Mouse (Mus musculus) lung, postnatal 10 days (tissue): ENCODE results near the gene Serpinb1c.
"Not testable (repeated sequence)": the region's sequence is repeated elsewhere in the genome, so short reads cannot be mapped to it uniquely, and the experiment has no call there.

Source experiments
- DNase-seq: peaks from one replicate; pipeline ENCODE4 v3.0.0; 2021

The Serpinb1c gene

DNA sequence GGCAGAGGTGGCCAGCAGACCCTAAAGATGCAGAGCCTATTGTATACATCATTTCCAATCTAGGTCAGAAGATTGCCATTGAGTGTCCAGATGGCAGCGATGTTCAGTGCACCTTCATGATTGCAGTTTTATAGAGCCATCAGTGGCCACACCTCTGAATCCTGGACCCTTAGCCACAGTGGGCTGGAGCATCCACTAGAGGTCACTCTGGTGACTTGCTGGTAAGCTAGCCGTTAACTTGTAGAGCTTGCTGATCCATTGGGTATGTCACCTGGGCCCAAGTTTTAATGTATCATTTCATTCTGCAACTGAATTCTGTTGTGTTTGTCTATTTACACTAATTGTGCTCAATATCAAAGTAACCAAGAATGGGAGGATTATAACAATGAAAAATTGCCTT lies 32.4 kb downstream of the Serpinb1c start:
- peak; percentile 19 for DNase-seq

DNA sequence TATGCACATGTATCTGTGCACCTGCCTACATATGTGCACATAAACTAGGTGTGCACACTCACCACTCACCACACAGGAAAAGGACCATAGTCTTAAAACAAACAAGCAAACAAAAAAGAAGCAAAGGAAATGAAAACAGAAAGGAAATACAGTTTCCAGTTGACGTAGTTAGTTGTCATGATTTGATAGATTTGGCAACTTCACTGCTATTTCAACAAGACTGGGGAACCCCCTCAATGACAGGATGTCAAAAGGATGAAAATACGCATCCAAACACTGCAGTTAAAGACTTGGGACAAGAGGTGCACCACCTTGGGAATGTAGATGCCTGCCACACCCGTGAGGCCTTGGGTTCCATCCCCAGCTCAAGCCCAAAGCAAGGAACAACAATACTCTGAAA lies 33.5 kb downstream of the Serpinb1c start:
- DNase-seq, result not testable (repeated sequence)

DNA sequence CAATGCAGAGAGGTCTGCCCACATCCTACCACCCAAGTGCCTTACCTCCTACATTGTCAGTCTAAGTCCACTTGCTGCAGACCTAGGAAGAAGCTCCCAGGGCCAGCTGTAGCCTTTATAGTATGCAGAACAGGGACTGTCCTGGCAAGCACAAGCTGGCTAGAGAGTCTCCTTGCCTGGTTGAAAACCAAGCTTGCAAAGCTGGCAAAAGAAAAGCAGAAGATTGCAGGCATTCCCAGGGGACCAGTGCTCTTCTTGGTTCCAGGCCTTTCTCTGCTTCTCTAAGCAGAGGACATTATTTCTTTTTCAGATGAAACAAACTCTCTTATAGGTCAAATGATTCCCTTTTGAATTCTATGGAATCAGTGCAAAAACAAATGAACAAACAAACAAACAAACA lies 34.6 kb downstream of the Serpinb1c start:
- DNase-seq, result no peak

DNA sequence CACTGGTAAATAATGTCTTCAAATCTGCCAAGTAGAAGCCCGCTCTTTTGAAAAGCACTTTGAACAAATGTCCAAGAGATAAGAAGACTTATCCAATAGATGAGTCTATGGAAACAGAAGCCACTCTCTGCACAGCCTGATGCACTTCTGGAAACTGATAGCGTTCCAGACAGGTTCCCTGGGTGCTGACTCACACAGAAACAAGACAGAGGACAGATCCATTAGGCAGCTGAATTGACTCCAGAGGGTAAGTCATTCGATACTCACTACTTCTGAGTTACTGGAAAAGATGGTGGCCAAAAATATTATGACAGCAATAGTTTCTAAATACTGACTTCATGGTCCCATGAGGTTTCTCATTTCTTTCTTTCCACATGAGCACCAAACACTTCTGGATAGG lies 37.2 kb downstream of the Serpinb1c start:
- DNase-seq, result no peak

DNA sequence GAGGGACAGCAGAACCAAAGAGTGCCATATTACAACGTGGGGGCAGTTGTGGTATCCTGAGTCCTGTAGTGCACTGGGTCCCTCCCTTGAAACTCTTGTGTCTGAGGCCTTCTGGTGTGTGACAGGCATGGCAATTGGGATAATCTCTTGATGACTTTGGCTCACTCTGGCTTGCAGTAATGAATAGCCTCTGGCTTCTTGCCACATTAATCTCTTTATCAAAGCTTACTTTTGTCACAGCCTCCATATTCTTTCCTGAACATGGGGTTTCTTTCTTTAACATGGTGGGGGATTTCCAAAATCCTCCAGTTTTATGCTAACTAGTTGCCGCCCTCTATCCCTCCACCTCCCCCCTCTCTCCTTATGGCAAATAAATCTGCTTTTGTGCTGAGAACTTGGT lies 44.9 kb downstream of the Serpinb1c start:
- DNase-seq, result no peak

DNA sequence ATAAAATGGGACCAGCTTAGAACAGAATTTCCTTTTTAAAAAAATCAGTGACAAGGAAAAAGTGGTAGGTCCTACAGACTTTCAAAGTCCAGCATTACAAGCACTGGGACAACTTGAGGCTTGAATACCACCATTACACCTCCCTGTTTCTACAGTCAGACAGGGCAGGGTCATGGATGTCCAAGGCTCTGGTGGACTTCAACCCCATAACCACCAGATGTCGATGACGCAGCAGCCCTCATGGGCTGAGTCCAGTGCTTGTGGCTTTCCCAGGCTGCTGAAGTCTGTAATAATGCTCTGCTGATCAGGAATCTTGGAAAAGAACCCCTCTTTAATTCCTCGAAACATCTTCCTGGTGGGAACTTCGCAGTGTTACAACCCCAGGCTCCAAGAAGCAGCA lies 45.5 kb downstream of the Serpinb1c start:
- DNase-seq, result no peak

DNA sequence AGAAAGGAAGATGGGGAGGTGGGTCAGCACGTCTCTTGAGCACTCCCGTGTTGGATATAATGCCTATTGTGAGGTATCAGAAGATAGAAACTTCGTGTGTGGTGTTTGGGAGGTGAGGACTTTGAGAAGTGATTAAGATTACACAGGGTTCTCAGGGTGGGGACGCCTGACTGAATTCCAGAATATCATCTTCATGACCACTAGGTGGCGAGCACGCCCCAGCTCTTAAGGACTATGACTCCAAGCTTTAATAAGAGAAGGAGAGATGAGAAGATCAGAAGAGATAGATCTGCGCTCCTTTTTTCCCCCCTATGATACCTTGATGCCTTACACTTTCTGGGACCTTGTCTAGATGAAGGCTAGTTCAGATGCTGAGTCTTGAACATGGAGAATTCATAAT lies 46.0 kb downstream of the Serpinb1c start:
- peak; percentile 51 for DNase-seq

DNA sequence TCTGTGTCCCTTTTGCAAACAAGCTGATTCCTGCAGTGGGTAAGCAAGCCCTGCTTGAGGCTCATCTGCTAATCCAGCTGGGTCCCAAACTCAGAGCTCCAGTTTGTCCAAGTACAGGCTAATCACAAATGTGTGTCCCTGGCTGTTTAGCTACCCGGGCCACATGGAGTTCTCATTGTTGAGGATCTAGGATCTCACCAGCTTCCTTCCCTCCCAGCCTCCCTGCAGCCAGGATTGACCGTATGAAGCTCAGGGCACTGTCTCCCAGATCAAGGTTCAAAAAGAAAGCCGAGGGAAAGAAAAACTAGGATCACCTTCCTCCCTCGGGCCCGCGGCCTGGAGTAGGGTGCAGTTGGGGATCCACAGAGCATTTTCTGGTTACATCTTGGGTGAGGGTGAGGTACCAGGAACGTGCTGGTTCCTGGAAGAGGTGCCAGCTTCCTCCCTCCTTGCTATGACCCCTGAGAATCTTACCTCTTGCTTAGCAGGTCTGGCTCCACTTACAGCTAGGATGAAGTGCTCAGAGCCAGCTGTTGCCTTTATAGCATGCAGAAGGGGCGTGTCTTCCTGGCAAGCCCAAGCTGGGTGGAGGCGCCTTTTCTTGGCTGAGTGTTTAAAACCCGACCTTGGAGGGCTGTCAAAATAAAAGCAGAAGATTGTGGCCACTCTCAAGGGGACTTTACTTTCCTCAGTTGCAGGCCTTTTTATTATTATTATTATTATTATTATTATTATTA lies 47.2 kb downstream of the Serpinb1c start, which contains the start of gene Serpinb1a:
TSS of gene Serpinb1a (minus strand) at position 518 of the 737 bp plus-strand sequence.
- DNase-seq, result peak; percentile 87

DNA sequence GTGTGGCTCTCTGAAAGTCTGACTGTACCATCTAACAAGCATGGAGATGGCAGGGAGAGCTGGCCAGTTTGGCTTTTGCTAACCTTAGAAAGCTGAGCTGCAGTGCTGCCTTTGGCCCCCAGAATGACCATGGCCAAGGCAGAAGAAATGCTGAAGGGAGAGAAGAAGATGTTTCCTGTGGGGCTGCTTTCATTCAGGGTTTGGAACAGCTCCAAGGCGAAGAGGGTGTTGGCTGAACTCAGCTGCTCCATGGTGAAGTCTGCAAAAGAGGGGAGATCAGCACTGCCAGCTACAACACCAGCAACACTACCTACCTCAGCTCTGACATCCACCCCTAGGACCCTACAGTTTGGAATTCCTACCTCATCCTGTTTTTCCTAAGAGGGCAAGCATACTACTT lies 47.9 kb downstream of the Serpinb1c start:
- DNase-seq, result peak; percentile 14

DNA sequence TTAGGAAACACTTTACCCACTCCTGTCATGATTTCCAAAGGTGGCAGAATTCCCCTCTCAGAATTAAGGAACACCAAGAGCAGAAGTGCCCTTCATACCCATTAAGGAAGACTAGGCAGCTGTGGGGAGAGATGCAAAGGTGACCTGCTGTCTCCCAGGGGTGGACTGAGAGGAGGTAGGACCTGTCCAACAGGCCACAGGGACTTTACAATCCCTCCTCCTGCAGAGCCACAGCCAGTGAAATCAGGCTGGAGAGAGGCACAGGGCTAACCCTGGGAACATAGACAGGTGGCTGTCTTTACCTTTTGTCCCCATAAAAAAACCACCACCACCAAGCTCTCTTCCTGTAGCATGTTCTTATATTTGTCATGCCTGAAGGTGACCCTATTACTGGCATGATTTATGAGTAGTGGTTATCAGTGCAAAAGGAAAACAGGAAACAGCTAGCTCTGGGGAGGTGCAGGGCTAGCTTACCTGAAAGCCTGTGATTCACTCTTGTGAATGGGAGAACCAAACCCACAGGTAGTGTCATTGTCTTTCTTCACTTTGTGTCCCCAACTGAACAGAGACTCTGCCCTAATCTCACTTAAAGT lies 48.4 kb downstream of the Serpinb1c start:
- DNase-seq, result no peak

DNA sequence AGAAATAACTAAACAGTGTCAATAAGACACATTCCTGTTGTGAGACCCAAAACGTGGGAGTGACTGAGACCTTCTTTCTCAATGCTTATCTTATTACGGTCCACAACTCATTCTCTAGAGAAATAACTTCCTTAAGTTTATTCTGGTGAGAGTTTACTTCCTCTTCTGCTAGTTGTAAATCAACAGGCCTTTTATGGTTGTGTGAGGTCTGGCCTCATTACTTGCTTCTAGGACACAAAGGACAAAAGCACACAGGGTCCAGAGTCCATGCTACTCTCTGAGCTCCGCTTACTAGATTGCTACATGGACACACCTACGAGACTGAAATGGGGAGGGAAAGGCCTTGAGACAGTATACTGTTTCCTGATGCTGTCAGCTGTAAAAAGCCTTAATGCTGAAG lies 48.9 kb downstream of the Serpinb1c start:
- DNase-seq, result no peak

DNA sequence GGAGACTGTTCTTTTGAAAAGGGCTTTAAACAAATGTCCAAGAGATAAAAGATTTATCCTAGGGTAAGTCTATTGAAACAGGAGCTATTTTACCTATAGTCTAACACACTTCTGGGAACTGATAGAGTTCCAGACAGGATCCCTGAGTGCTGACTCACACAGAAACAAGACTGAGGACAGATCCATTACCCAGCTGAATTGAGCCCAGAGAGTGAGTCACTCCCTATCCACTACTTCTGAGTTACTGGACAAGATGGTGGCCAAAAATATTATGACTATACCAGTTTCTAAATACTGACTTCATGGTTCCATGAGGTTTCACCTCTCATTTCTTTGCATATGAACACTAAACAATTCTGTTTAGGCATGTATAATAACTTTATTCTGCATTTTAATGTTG lies 51.8 kb downstream of the Serpinb1c start:
- DNase-seq, result no peak

DNA sequence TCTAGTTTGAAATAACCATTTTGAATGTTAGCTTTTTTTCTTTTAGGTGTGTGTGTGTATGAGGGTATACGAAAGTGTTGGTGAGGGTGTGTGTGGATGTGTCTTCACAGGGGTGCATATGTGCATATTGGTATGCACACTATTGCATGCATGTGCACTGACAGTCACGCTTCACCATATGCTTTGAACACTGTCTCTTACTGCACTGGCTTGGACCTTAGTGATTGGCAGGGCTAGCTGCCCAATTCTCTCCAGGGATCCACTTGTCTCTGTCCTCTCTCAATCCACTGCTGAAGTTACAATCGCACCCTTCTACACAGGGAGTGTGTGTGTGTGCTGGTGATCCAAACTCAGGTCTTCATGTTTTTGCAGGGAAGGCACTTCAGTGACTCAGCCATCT lies 56.7 kb downstream of the Serpinb1c start:
- DNase-seq, result no peak

DNA sequence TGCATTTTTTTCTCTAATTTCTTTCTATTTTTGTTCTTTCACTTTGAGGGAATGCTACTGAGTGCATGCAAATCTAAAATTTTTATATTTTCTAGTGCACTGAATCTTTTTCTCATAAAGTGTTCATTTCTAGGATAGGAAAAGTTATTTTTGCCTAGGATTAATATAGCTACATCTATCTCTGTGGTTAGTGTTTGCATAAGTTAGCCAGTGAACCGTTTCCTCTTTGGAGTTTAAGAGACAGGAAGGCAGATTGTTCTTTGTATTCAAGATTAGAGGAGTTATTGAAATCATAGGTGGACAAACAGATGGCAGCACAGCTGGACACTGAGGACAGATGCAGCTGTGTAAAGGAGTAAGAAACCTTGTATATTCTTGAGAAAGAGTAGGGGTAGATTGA lies 58.7 kb downstream of the Serpinb1c start:
- no peak for DNase-seq

DNA sequence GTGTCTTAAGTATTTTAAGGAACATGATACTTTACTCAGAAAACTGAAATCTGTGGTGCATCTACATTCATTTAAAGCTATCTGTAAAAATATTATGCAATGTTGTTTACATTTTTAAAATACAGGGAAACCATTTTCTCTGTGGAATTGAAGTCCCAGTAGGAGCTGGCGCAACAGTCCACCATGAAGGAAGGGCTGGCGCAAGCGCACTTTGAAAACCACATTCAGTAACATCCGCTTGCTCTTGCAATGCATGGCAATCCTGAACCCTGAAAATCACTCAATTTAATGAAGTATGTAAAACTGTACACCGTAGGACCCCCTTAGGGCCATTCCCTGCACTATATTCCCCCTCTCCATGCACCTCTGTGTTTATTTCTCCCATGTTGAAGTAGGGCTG lies 63.5 kb downstream of the Serpinb1c start:
- no peak for DNase-seq

DNA sequence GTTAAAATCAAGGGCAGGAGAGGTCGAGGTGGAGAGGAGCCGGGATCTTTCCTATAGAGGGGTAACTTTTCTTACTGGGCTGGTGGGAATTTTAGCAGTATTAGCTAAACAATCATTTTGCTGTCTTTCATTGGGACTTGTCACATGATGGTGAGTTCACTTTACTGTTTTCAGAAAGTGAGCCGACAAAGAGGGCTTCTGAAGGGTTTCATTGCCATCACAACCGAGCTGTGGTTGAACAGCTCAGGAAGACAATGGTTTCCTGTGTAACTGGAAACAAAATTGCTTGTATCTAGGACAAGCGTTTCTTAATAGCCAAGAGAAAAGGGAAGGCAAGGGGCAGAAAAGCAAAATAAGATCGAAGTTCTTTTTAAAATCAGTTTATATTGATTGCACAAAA lies 64.8 kb downstream of the Serpinb1c start:
- DNase-seq, result no peak

DNA sequence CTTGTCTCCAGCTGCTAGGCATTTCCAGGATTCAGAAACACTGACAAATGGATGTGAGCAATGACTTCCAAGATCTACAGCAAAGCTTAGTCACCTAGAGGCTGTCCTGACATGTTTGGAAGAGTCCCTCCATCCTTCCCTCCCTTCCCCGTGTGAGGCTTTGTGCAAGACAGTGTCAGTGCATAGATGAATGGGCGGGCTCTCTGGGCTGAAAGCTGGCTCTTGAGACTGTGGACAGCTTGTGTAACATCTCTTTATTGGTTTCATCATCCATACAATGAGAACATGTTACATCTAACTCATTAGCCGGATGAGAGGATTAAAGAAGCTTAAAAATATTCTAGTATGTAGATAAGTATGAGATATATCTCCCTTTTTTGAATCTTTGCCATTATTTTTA lies 65.2 kb downstream of the Serpinb1c start:
- no peak for DNase-seq

DNA sequence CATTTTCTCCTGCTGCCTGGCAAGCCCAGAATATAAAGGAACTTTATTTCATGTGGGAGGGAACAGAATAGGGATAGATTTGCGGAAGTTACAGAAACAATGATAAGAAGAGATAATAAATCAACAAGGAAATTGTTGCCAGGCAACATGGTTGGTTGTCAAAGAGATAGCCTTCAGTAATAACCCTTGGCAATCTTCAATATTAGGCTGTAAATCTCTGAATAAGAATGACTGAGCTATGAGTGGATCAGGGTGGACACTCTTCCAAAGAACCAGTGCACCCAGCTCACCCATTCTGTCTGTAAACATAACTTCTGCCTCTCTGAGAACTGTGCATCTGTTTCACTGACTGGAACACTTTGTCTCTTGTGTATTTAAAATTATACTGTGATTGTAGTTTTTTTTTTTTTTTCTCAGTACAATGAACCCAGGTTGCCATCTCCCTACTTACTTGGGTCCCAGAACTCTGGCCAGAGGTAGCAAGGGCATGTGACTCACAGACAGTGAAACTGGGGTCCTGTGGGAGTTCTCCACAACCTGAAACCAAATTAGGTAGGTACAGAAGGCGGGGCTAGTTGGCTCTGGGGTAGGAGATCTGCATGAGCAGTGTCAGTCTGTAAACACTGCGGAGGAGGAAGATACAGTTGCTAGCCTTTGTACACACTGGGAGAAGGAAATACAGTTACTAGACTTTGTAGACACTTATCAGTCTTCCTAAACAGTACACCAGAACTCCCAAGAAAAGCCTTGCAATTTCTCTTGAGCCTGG lies 66.3 kb downstream of the Serpinb1c start:
- DNase-seq, result no peak
